Mouse (Mus musculus) heart, embryonic 16.5 days (tissue): ENCODE data around the gene Gramd2. TPM values are rescaled to one million over a fixed set of nuclear protein-coding genes. Genes with fewer than 3 reads are reported as not detected.

Experiments used
- ATAC-seq: fragments of 200-750 bp; cut with Nextera tagmentation; replicated peaks from 2 replicates; pipeline ENCODE4 v1.8.0; 2017; ENCODE audit warnings: moderate number of reproducible peaks; ENCODE audit not compliant: insufficient read depth, low FRiP score; ENCODE audit errors: extremely low read depth
- H3K27ac ChIP-seq: fragments of 300-500 bp; sonication (generic); 2 replicates; pipeline ENCODE4 v1.5.1; 2014; ENCODE audit warnings: mild to moderate bottlenecking, low read length, control low read depth, moderate library complexity
- H3K27me3 ChIP-seq: fragments of 300-500 bp; sonication (generic); 2 replicates; pipeline ENCODE4 v1.6.1; 2014; ENCODE audit warnings: low read length, mixed read lengths; ENCODE audit not compliant: control insufficient read depth, insufficient read depth
- H3K36me3 ChIP-seq: fragments of 300-500 bp; sonication (generic); 2 replicates; pipeline ENCODE4 v1.6.1; 2014; ENCODE audit not compliant: control insufficient read depth, insufficient read depth
- H3K4me1 ChIP-seq: fragments of 300-500 bp; sonication (generic); 2 replicates; pipeline ENCODE4 v1.6.1; 2014; ENCODE audit warnings: low read length, mixed read lengths; ENCODE audit not compliant: control insufficient read depth, insufficient read depth
- H3K4me2 ChIP-seq: fragments of 300-500 bp; sonication (generic); 2 replicates; pipeline ENCODE4 v1.6.1; 2014; ENCODE audit warnings: low read depth, mild to moderate bottlenecking, control low read depth, low read length
- H3K4me3 ChIP-seq: fragments of 300-500 bp; sonication (generic); 2 replicates; pipeline ENCODE4 v1.5.1; 2014; ENCODE audit warnings: mild to moderate bottlenecking, control low read depth, low read length
- H3K9ac ChIP-seq: fragments of 300-500 bp; sonication (generic); 2 replicates; pipeline ENCODE4 v1.6.1; 2014; ENCODE audit warnings: low read length, control low read depth
- H3K9me3 ChIP-seq: fragments of 300-500 bp; sonication (generic); replicated peaks from 2 replicates; pipeline ENCODE4 v1.6.1; 2016; ENCODE audit warnings: low read length; ENCODE audit not compliant: control insufficient read depth
- WGBS: fragments of 180-500 bp; shearing (Covaris S2); extraction: QIAGEN DNeasy Blood & Tissue Kit; methylation state at CpG from one replicate; pipeline ENCODE4 v1.1.7; 2014; 5-methylcytosine and 5-hydroxymethylcytosine counted together
- polyA plus RNA-seq: library from polyadenylated mRNA; unstranded; fragments of >200 nt; fragmentation: Nextera tagmentation; extraction: Ambion mirVana; gene quantifications from 2 replicates; pipeline ENCODE4 v1.2.1, GENCODE M21; 2015

The Gramd2 gene
- polyA plus RNA-seq, 1 experiment from 2014 or later, result 0.34 TPM

GRCm38 (mm10) chr9:59656635-59657617 is 23.0 kb upstream of the Gramd2 start:
- Histone ChIP-seq H3K4me3 (peak overlapping the region; percentile 87), H3K4me1 (peaks cover 36% of the 10 kb centered on the region), H3K9ac (peak overlapping the region; percentile 95), H3K36me3 (no peaks in the 10 kb centered on the region), H3K9me3 (no peaks in the 10 kb centered on the region), H3K4me2 (peak overlapping the region; percentile 62), H3K27ac (peak overlapping the region; percentile 99), H3K27me3 (no peaks in the 10 kb centered on the region)
- under 1% methylated on average over 64 of the region's 65 CpGs for WGBS
- peak; percentile 30 for ATAC-seq

- peaks cover 48% of the 10 kb centered on the region for H3K4me1 ChIP-seq
- no peaks in the 10 kb centered on the region for H3K9me3 ChIP-seq
- peak overlapping the region; percentile 95 for H3K9ac ChIP-seq
- H3K27ac ChIP-seq, result peak overlapping the region; percentile 99
- ATAC-seq, result no peak
- peak overlapping the region; percentile 87 for H3K4me3 ChIP-seq
- H3K27me3 ChIP-seq, result no peaks in the 10 kb centered on the region
- H3K4me2 ChIP-seq, result peak overlapping the region; percentile 62
- H3K36me3 ChIP-seq, result peaks cover 3% of the 10 kb centered on the region
- 6% methylated on average over 4 of the region's 4 CpGs for WGBS
These were observed 21.8 kb upstream of the Gramd2 start for GRCm38 (mm10) chr9:59658146-59658545.

GRCm38 (mm10) chr9:59659036-59660026 is 20.6 kb upstream of the Gramd2 start:
- Histone ChIP-seq H3K4me2 (peak overlapping the region; percentile 62), H3K27ac (peak overlapping the region; percentile 99), H3K4me1 (peaks cover 60% of the 10 kb centered on the region), H3K4me3 (peak overlapping the region; percentile 87), H3K9ac (peak overlapping the region; percentile 95), H3K9me3 (no peaks in the 10 kb centered on the region), H3K36me3 (peaks cover 5% of the 10 kb centered on the region), H3K27me3 (no peaks in the 10 kb centered on the region)
- ATAC-seq, result peak; percentile 16; the same call in 1 of the 2 replicates
- 18% methylated on average over 14 of the region's 14 CpGs for WGBS

- Histone ChIP-seq H3K9ac (peak overlapping the region; percentile 67), H3K4me2 (peak overlapping the region; percentile 62), H3K9me3 (no peaks in the 10 kb centered on the region), H3K4me3 (peak overlapping the region; percentile 41), H3K36me3 (peaks cover 14% of the 10 kb centered on the region), H3K27ac (peak overlapping the region; percentile 99), H3K4me1 (peaks cover 71% of the 10 kb centered on the region), H3K27me3 (no peaks in the 10 kb centered on the region)
- no peak for ATAC-seq
- WGBS, result 32% methylated on average over 10 of the region's 10 CpGs
These were observed 19.5 kb upstream of the Gramd2 start for GRCm38 (mm10) chr9:59660421-59660820.

GRCm38 (mm10) chr9:59661298-59661975 is 18.5 kb upstream of the Gramd2 start:
- H3K27me3 ChIP-seq, result no peaks in the 10 kb centered on the region
- peaks cover 22% of the 10 kb centered on the region for H3K36me3 ChIP-seq
- 33% methylated on average over 6 of the region's 6 CpGs for WGBS
- peak overlapping the region; percentile 41 for H3K4me3 ChIP-seq
- H3K9me3 ChIP-seq, result no peaks in the 10 kb centered on the region
- ATAC-seq, result 0 out of 2 replicates have a peak, but pooled peaks have one; percentile 13
- peak overlapping the region; percentile 67 for H3K9ac ChIP-seq
- H3K4me1 ChIP-seq, result peaks cover 74% of the 10 kb centered on the region
- peak overlapping the region; percentile 62 for H3K4me2 ChIP-seq
- peak overlapping the region; percentile 99 for H3K27ac ChIP-seq

- no peak overlapping the region for H3K4me3 ChIP-seq
- H3K27me3 ChIP-seq, result no peaks in the 10 kb centered on the region
- H3K4me2 ChIP-seq, result peak overlapping the region; percentile 25
- peaks cover 40% of the 10 kb centered on the region for H3K36me3 ChIP-seq
- H3K4me1 ChIP-seq, result peaks cover 84% of the 10 kb centered on the region
- ATAC-seq, result no peak
- H3K9me3 ChIP-seq, result no peaks in the 10 kb centered on the region
- WGBS, result 63% methylated on average over 7 of the region's 7 CpGs
- H3K9ac ChIP-seq, result peak overlapping the region; percentile 33; the same call in 1 of the 2 replicates
- H3K27ac ChIP-seq, result peak overlapping the region; percentile 55
These were observed 16.7 kb upstream of the Gramd2 start for GRCm38 (mm10) chr9:59663226-59663625.

- no peak overlapping the region for H3K9ac ChIP-seq
- no peak overlapping the region for H3K4me3 ChIP-seq
- H3K4me1 ChIP-seq, result peaks cover 82% of the 10 kb centered on the region
- H3K27ac ChIP-seq, result peak overlapping the region; percentile 71
- WGBS, result 46% methylated on average over 3 of the region's 3 CpGs
- H3K27me3 ChIP-seq, result no peaks in the 10 kb centered on the region
- H3K4me2 ChIP-seq, result peak overlapping the region; percentile 32
- no peak for ATAC-seq
- H3K9me3 ChIP-seq, result no peaks in the 10 kb centered on the region
- peaks cover 47% of the 10 kb centered on the region for H3K36me3 ChIP-seq
These were observed 16.0 kb upstream of the Gramd2 start for GRCm38 (mm10) chr9:59663957-59664356.

- H3K36me3 ChIP-seq, result peaks cover 53% of the 10 kb centered on the region
- no peak for ATAC-seq
- 65% methylated on average over 4 of the region's 4 CpGs for WGBS
- no peaks in the 10 kb centered on the region for H3K9me3 ChIP-seq
- peak overlapping the region; percentile 71 for H3K27ac ChIP-seq
- H3K27me3 ChIP-seq, result no peaks in the 10 kb centered on the region
- H3K4me3 ChIP-seq, result no peak overlapping the region
- peaks cover 74% of the 10 kb centered on the region for H3K4me1 ChIP-seq
- no peak overlapping the region for H3K4me2 ChIP-seq
- H3K9ac ChIP-seq, result 0 out of 2 replicates have a peak overlapping the region, but pooled peaks have one; percentile 12
These were observed 15.2 kb upstream of the Gramd2 start for GRCm38 (mm10) chr9:59664664-59665256.
